Mouse (Mus musculus): ENCODE results near the gene Clmp. TPM values are rescaled to one million over a fixed set of nuclear protein-coding genes. Genes with fewer than 3 reads are reported as not detected.
"Not testable (repeated sequence)": the region's sequence is repeated elsewhere in the genome, so short reads cannot be mapped to it uniquely, and the experiment has no call there.

The Clmp gene
- polyA plus RNA-seq, 1 experiment from 2014 or later: 14.7 TPM

- peaks cover 55% of the 10 kb centered on the region for H3K36me3 ChIP-seq
- H3K4me3 ChIP-seq: peak overlapping the region; percentile 94
- H3K27me3 ChIP-seq (ENCODE audit: low read depth, poor library complexity, severe bottlenecking); H3K27ac ChIP-seq (replicated peaks); DNase-seq (ENCODE audit: low spot score); H3K9me3 ChIP-seq (replicated peaks): not testable (repeated sequence)
- 7% methylated on average over 8 of the region's 8 CpGs for WGBS
- H3K4me1 ChIP-seq: peaks cover 67% of the 10 kb centered on the region
Measured at GRCm38 (mm10) chr9:40802533-40802875, 116.7 kb downstream of the Clmp start.

GRCm38 (mm10) chr9:40804576-40804975, 118.8 kb downstream of the Clmp start:
- not testable (repeated sequence) for H3K27ac ChIP-seq (replicated peaks); DNase-seq (ENCODE audit: low spot score); H3K27me3 ChIP-seq (ENCODE audit: low read depth, poor library complexity, severe bottlenecking); H3K9me3 ChIP-seq (replicated peaks)
- Histone ChIP-seq H3K4me3 (peak overlapping the region; percentile 35; the same call in 1 of the 2 replicates), H3K36me3 (peaks cover 55% of the 10 kb centered on the region), H3K4me1 (peaks cover 69% of the 10 kb centered on the region)
- 78% methylated on average over 3 of the region's 3 CpGs for WGBS

DNA sequence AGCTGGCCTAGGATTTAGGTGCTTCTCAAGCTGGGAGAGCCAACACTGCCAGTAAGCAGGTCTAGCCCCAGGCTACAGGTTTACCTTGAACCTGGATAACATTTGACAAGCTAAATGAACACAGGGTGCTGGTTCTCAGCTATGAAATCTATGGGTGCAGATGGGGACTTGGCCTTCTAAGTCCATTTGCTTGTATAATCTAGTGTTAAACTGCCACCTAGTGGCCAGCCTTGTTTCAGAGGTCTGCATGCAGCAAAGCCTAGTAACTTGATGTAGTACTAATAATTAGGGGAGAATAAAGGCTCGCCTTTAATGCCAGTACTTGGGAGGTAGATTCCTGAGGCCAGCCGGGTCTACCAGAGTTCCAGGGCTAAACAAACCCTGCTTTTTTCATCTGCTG, 119.5 kb downstream of the Clmp start:
- peaks cover 65% of the 10 kb centered on the region for H3K4me1 ChIP-seq

GRCm38 (mm10) chr9:40806440-40807288, 120.9 kb downstream of the Clmp start:
- 29% methylated on average over 5 of the region's 5 CpGs for WGBS
- peaks cover 65% of the 10 kb centered on the region for H3K4me1 ChIP-seq
- peaks cover 53% of the 10 kb centered on the region for H3K36me3 ChIP-seq
- H3K4me3 ChIP-seq: no peak overlapping the region
- H3K27ac ChIP-seq (replicated peaks): peak overlapping the region; percentile 64
- peak; percentile 45 for DNase-seq (ENCODE audit: low spot score)
- H3K27me3 ChIP-seq (ENCODE audit: low read depth, poor library complexity, severe bottlenecking): no peaks in the 10 kb centered on the region
- H3K9me3 ChIP-seq (replicated peaks): no peaks in the 10 kb centered on the region

More for the DNA sequence above, 119.5 kb downstream of the Clmp start:
- peak overlapping the region; percentile 35 for H3K4me3 ChIP-seq
- H3K27ac ChIP-seq (replicated peaks): no peak overlapping the region
- no peaks in the 10 kb centered on the region for H3K9me3 ChIP-seq (replicated peaks)
- peak; percentile 66 for DNase-seq (ENCODE audit: low spot score)
- peaks cover 55% of the 10 kb centered on the region for H3K36me3 ChIP-seq
- no peaks in the 10 kb centered on the region for H3K27me3 ChIP-seq (ENCODE audit: low read depth, poor library complexity, severe bottlenecking)
- WGBS: 29% methylated on average over 2 of the region's 2 CpGs

DNA sequence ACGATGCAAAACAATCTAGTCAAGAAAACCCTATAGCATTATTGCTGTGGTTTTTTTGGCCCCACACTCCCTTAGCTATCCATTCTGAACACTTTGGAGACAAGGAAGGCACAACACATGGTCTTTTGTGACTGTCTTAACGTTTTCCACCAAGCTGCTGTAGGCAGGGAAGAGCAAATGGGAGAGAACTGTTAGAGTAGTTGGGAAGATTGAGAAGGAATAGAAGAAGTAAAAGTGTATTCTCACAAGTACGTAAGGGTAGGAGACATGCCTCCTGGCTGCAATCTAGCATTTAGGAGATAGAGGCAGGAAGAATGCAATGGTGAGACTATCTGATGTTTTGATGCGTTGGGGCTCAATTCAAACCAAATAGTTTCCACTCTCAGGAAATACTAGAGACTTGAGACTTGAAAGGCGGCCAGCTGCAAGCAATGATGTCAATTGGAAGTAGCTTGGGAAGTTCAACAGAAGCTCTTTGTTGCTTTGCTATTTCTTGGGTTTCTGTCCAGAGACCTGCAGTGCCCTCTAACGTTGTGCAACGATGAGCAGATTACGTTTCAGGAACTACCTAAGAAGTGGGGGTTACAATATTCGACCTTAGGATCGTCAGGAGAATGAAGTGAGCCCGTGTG, 121.6 kb downstream of the Clmp start:
- H3K27ac ChIP-seq (replicated peaks): peak overlapping the region; percentile 64
- H3K4me1 ChIP-seq: peaks cover 65% of the 10 kb centered on the region
- H3K9me3 ChIP-seq (replicated peaks): no peaks in the 10 kb centered on the region
- peaks cover 45% of the 10 kb centered on the region for H3K36me3 ChIP-seq
- no peaks in the 10 kb centered on the region for H3K27me3 ChIP-seq (ENCODE audit: low read depth, poor library complexity, severe bottlenecking)
- peak; percentile 37 for DNase-seq (ENCODE audit: low spot score)
- WGBS: 38% methylated on average over 11 of the region's 11 CpGs
- no peak overlapping the region for H3K4me3 ChIP-seq

- Histone ChIP-seq H3K4me1 (peaks cover 62% of the 10 kb centered on the region), H3K36me3 (peaks cover 40% of the 10 kb centered on the region), H3K9me3 (replicated peaks) (no peaks in the 10 kb centered on the region), H3K27me3 (ENCODE audit: low read depth, poor library complexity, severe bottlenecking) (no peaks in the 10 kb centered on the region), H3K4me3 (no peak overlapping the region), H3K27ac (replicated peaks) (peak overlapping the region; percentile 64)
- DNase-seq (ENCODE audit: low spot score): peak; percentile 59
- 34% methylated on average over 16 of the region's 16 CpGs for WGBS
Measured at GRCm38 (mm10) chr9:40808061-40808906, 122.5 kb downstream of the Clmp start.

DNA sequence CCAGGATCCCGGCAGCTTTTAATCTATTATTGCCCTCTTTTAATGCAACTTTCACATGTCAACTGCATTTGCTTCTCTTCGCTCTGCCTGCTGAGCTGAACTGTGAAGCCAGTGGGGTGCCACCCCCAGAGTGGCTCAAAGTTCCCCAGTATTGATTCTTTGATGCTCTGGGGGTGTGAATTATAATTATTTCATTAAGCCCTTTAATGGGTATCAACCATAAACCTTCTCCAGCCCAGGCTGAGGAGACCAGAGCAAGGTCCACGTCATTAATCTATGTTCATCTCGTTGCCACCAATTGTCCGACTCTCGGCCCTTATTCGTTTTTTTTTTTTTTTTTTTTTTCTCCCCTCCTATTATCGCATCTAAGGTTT, 123.1 kb downstream of the Clmp start:
- WGBS: 59% methylated on average over 8 of the region's 8 CpGs
- Histone ChIP-seq H3K9me3 (replicated peaks) (no peaks in the 10 kb centered on the region), H3K27me3 (ENCODE audit: low read depth, poor library complexity, severe bottlenecking) (no peaks in the 10 kb centered on the region), H3K36me3 (peaks cover 34% of the 10 kb centered on the region), H3K4me1 (peaks cover 56% of the 10 kb centered on the region), H3K27ac (replicated peaks) (peak overlapping the region; percentile 14; the same call in 1 of the 2 replicates), H3K4me3 (no peak overlapping the region)
- no peak for DNase-seq (ENCODE audit: low spot score)

- peak; percentile 23 for DNase-seq (ENCODE audit: low spot score)
- Histone ChIP-seq H3K27me3 (ENCODE audit: low read depth, poor library complexity, severe bottlenecking) (no peaks in the 10 kb centered on the region), H3K27ac (replicated peaks) (no peak overlapping the region), H3K4me1 (peaks cover 29% of the 10 kb centered on the region), H3K9me3 (replicated peaks) (no peaks in the 10 kb centered on the region), H3K36me3 (peaks cover 4% of the 10 kb centered on the region), H3K4me3 (no peak overlapping the region)
- WGBS: 56% methylated on average over 2 of the region's 2 CpGs
Measured at GRCm38 (mm10) chr9:40811860-40812259, 126.1 kb downstream of the Clmp start.

- Histone ChIP-seq H3K36me3 (no peaks in the 10 kb centered on the region; the same call in 1 of the 2 replicates), H3K27ac (replicated peaks) (no peak overlapping the region), H3K27me3 (ENCODE audit: low read depth, poor library complexity, severe bottlenecking) (no peaks in the 10 kb centered on the region), H3K4me3 (no peak overlapping the region), H3K4me1 (peaks cover 7% of the 10 kb centered on the region), H3K9me3 (replicated peaks) (no peaks in the 10 kb centered on the region)
- 87% methylated on average over 7 of the region's 7 CpGs for WGBS
- DNase-seq (ENCODE audit: low spot score): no peak
Measured at GRCm38 (mm10) chr9:40814060-40814459, 128.3 kb downstream of the Clmp start.

GRCm38 (mm10) chr9:40817325-40818028, 131.7 kb downstream of the Clmp start:
- no peaks in the 10 kb centered on the region; the same call in 1 of the 2 replicates for H3K36me3 ChIP-seq
- WGBS: 86% methylated on average over 5 of the region's 5 CpGs
- H3K4me1 ChIP-seq: peaks cover 13% of the 10 kb centered on the region

GRCm38 (mm10) chr9:40825601-40826000, 139.8 kb downstream of the Clmp start:
- Histone ChIP-seq H3K27ac (replicated peaks) (no peak overlapping the region), H3K9me3 (replicated peaks) (no peaks in the 10 kb centered on the region), H3K36me3 (no peaks in the 10 kb centered on the region), H3K27me3 (ENCODE audit: low read depth, poor library complexity, severe bottlenecking) (peaks cover 23% of the 10 kb centered on the region), H3K4me1 (peaks cover 16% of the 10 kb centered on the region), H3K4me3 (no peak overlapping the region)
- DNase-seq (ENCODE audit: low spot score): no peak
- WGBS: 61% methylated on average over 6 of the region's 6 CpGs

More at GRCm38 (mm10) chr9:40817325-40818028, 131.7 kb downstream of the Clmp start:
- no peak overlapping the region for H3K4me3 ChIP-seq
- DNase-seq (ENCODE audit: low spot score): no peak
- H3K9me3 ChIP-seq (replicated peaks): no peaks in the 10 kb centered on the region
- H3K27ac ChIP-seq (replicated peaks): no peak overlapping the region
- H3K27me3 ChIP-seq (ENCODE audit: low read depth, poor library complexity, severe bottlenecking): peaks cover 4% of the 10 kb centered on the region

GRCm38 (mm10) chr9:40827366-40827765, 141.6 kb downstream of the Clmp start:
- no peak overlapping the region for H3K27ac ChIP-seq (replicated peaks)
- no peak overlapping the region for H3K4me3 ChIP-seq
- H3K9me3 ChIP-seq (replicated peaks): no peaks in the 10 kb centered on the region
- 87% methylated on average over 4 of the region's 4 CpGs for WGBS
- H3K27me3 ChIP-seq (ENCODE audit: low read depth, poor library complexity, severe bottlenecking): peaks cover 23% of the 10 kb centered on the region
- peaks cover 5% of the 10 kb centered on the region for H3K4me1 ChIP-seq
- H3K36me3 ChIP-seq: no peaks in the 10 kb centered on the region
- no peak for DNase-seq (ENCODE audit: low spot score)

Measured in midbrain, embryonic 10.5 days (tissue).